Mouse (Mus musculus) ES-Bruce4 (cell line): ENCODE data around the gene Ptprm.

ENCODE experiments used
- CTCF ChIP-seq: IDR thresholded peaks from one replicate; pipeline ENCODE4 v1.8.1; 2011; ENCODE audit warnings: low read depth, low read length
- POLR2A ChIP-seq: IDR thresholded peaks from one replicate; pipeline ENCODE4 v1.8.1; 2011; ENCODE audit warnings: low read length; ENCODE audit not compliant: insufficient read depth

- TF ChIP-seq CTCF, result no peak
- TF ChIP-seq POLR2A, result no peak
These were observed 233.4 kb downstream of the Ptprm start for GRCm38 (mm10) chr17:67120863-67121262.
